Mouse (Mus musculus) lung, adult 2 months (tissue): ENCODE data around the gene Cyb5d1.

Experiments used
- CTCF ChIP-seq: fragments of 200-500 bp; IDR thresholded peaks from 2 replicates; pipeline ENCODE4 v1.5.1; 2011; ENCODE audit warnings: mild to moderate bottlenecking, low read length, control low read depth; ENCODE audit not compliant: insufficient read depth
- POLR2A ChIP-seq: fragments of 200-500 bp; IDR thresholded peaks from 2 replicates; pipeline ENCODE4 v1.6.1; 2011; ENCODE audit warnings: low read depth, mild to moderate bottlenecking, control low read depth, low read length, borderline replicate concordance; ENCODE audit errors: extremely low read depth

DNA sequence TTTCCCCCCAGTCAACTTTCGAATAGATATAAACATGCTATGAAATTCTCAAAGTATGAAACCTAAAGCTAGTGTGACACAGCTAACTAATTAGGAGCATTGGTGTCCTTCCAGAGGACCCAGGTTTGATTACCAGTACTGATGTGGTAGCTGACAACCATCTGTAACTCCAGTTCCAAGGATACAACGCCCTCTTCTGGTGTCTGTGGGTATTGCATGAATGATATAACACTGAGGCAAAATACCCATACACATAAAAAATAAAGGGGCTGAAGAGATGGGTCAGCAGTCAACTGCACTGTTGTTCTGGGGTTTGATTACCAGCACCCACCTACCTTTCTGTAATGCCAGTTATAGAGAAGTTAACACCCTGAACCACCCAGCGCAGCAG lies 22.7 kb downstream of the Cyb5d1 start:
- TF ChIP-seq CTCF (0 out of 2 replicates have a peak, but pooled peaks have one; percentile 7), POLR2A (no peak)
